In genomic region chr7:43495343-43496021, GRCm38 (mm10) we compare ENCODE assay signal across 10 mouse cellular contexts. TPM values are rescaled to one million over a fixed set of nuclear protein-coding genes. Genes with fewer than 3 reads are reported as not detected.
DNase-seq lines count a peak whose midpoint lies in the region; ATAC-seq lines count a peak whose summit lies in the region.
"Had no signal": no experiment of that assay in that cellular context is flagged by ENCODE, and none has a peak within 500 bp of the region (broad histone marks: within the 10 kb centered on the region; RNA-seq: fewer than 3 reads in every experiment).

No protein-coding gene starts in this region.

- peak; percentile 79 for ATAC-seq in hindbrain, embryonic 16.5 days
- ATAC-seq in neutrophil, adult 5-6 weeks (ENCODE audit: extremely low read depth, insufficient number of reproducible peaks, low FRiP score, poor library complexity, severe bottlenecking) = 0 out of 2 replicates have a peak, but pooled peaks have one; percentile 35

- intact Hi-C loops in left cerebral cortex, postnatal 4 days (cut with DNase I) = no loop called here

- DNase-seq in layer of hippocampus, adult 11-12 months (ENCODE audit: low spot score) = peak; percentile 71
- no peak for DNase-seq in layer of hippocampus, adult 9-10 months (ENCODE audit: low spot score)
- peak; percentile 65 for DNase-seq in WW6 (ENCODE audit: low read depth, low spot score)
- DNase-seq in embryo, embryonic 10.5 days (ENCODE audit: low spot score) = peak; percentile 72
- DNase-seq in left cerebral cortex, postnatal 4 days = peak; percentile 78
- no peak for DNase-seq in thymus, postnatal 36 days

- H3K4me3 ChIP-seq in hindbrain, embryonic 16.5 days (ENCODE audit: low read length) = 0 out of 2 replicates have a peak overlapping the region, but pooled peaks have one; percentile 5

- no peaks in the 10 kb centered on the region for H3K4me1 ChIP-seq in hindbrain, embryonic 16.5 days (ENCODE audit: control insufficient read depth, insufficient read depth, low read depth, low read length)

- H3K27me3 ChIP-seq in hindbrain, embryonic 16.5 days (replicated peaks; ENCODE audit: control insufficient read depth, insufficient read depth, low read length) = no peaks in the 10 kb centered on the region

- no peak overlapping the region for H3K27ac ChIP-seq in hindbrain, embryonic 16.5 days (ENCODE audit: low read depth, low read length)

- H3K4me2 ChIP-seq in hindbrain, embryonic 16.5 days (ENCODE audit: low read length) = peak overlapping the region; percentile 42

- no peaks in the 10 kb centered on the region for H3K9me3 ChIP-seq in hindbrain, embryonic 16.5 days (ENCODE audit: control insufficient read depth, low read length)

- no peaks in the 10 kb centered on the region for H3K36me3 ChIP-seq in hindbrain, embryonic 16.5 days (ENCODE audit: control insufficient read depth, insufficient read depth, low read length)

- H3K9ac ChIP-seq in hindbrain, embryonic 16.5 days (ENCODE audit: low read depth, low read length) = no peak overlapping the region

- WGBS in hindbrain, embryonic 16.5 days = 9% methylated on average over 21 of the region's 21 CpGs

RNA-seq across cellular contexts. Expression of gene Iglon5, which starts 5.6 kb away (rescaled TPM):
- polyA plus RNA-seq in hindbrain, embryonic 16.5 days (2015; fragmentation: Nextera tagmentation; extraction: Ambion mirVana) = 9.7 and 12.0 TPM in 2 replicates
- total RNA-seq in left cerebral cortex, postnatal 4 days (2021) = 10 to 100 TPM; 57.1 to 59.1 TPM
- not detected in 2 replicates for total RNA-seq in neutrophil, adult 5-6 weeks (2017)

RNA-seq across cellular contexts. Expression of gene 4931406B18Rik, which starts 10.3 kb away (rescaled TPM):
- polyA plus RNA-seq in hindbrain, embryonic 16.5 days (2015; fragmentation: Nextera tagmentation; extraction: Ambion mirVana) = 0.07 and 0.11 TPM in 2 replicates
- not detected for total RNA-seq in left cerebral cortex, postnatal 4 days (2021)
- 1.9 and 2.1 TPM in 2 replicates for total RNA-seq in neutrophil, adult 5-6 weeks (2017)
- total RNA-seq: layer of hippocampus, adult 8-10 months had no signal
- polyA plus RNA-seq: stomach, embryonic 14.5 days had no signal

RNA-seq across cellular contexts. Expression of gene Vsig10l, which starts 32.5 kb away (rescaled TPM):
- 20.4 and 26.1 TPM in 2 replicates for polyA plus RNA-seq in hindbrain, embryonic 16.5 days (2015; fragmentation: Nextera tagmentation; extraction: Ambion mirVana)
- total RNA-seq in left cerebral cortex, postnatal 4 days (2021) = 1 to 10 TPM; 5.4 to 7.5 TPM
- total RNA-seq in neutrophil, adult 5-6 weeks (2017) = 11.4 and 17.1 TPM in 2 replicates

RNA-seq across cellular contexts. Expression of gene Cd33, which starts 48.7 kb away (rescaled TPM):
- 1.3 and 1.9 TPM in 2 replicates for polyA plus RNA-seq in hindbrain, embryonic 16.5 days (2015; fragmentation: Nextera tagmentation; extraction: Ambion mirVana)
- total RNA-seq in left cerebral cortex, postnatal 4 days (2021) = 1 to 10 TPM; 2.3 to 2.5 TPM
- 246 and 256 TPM in 2 replicates for total RNA-seq in neutrophil, adult 5-6 weeks (2017)

RNA-seq across cellular contexts. Expression of gene Gm45233, which starts 51.6 kb away (rescaled TPM):
- 0.49 TPM in 1 of 2 replicates, not detected in the other for polyA plus RNA-seq in hindbrain, embryonic 16.5 days (2015; fragmentation: Nextera tagmentation; extraction: Ambion mirVana)
- total RNA-seq in left cerebral cortex, postnatal 4 days (2021) = 1 to 10 TPM in 1 of 2 experiments, not detected in 1; 2.1 TPM
- total RNA-seq in neutrophil, adult 5-6 weeks (2017) = not detected in 2 replicates

Comparison
In these comparisons a context has a peak if more than half of its experiments do, and no peak if none do; other contexts are left out.
1. DNase-seq: peak in layer of hippocampus, adult 11-12 months (single experiment), WW6 (single experiment), embryo, embryonic 10.5 days (single experiment) and left cerebral cortex, postnatal 4 days (single experiment); none in layer of hippocampus, adult 9-10 months (single experiment) and thymus, postnatal 36 days (0 of 2).
2. RNA of gene Iglon5, which starts 5.6 kb away (total RNA-seq): 57.1 to 59.1 TPM in left cerebral cortex, postnatal 4 days; not detected in neutrophil, adult 5-6 weeks; every median in the first group is over 10 times any median in the second.